10 mouse cellular contexts compared by ENCODE assay signal in the genomic region with DNA sequence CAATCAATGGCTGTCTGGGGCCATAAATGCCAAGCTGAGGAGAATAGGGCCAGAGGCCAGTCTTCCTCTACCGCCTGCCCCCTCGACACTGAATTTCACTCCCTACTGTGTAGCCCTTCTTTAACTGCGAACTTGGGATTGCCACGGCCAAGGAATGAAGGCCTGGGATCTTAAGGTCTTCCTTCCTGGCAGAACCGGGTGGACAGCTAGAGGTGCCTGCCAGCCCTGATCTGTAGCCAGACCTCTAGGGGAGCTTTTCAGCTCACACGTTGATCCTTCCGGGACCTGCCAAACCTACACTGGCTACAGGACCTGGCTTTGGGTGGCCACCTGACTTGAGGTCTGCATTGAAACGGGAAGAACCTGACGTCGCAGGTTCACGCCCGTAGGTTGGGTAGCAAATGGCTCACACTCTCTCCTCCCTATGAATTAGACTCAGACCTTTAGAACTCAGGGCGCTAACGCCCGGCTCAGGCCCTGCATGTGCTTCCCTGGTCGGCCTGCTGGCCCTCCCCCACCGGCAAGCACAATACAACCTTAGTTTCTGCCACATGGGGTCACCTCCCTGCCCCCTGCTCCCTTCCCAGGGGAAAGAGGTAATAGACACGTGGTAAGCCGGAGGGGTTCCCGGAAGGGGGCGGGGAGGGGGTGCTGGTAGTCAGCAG. TPM values are rescaled to one million over a fixed set of nuclear protein-coding genes. Genes with fewer than 3 reads are reported as not detected.
A peak's percentile ranks its signal among the peaks of the same experiment; 100 is the strongest.
DNase-seq lines count a peak whose midpoint lies in the region; ATAC-seq and TF ChIP-seq lines count a peak whose summit lies in the region.
"Had no signal": no experiment of that assay in that cellular context is flagged by ENCODE, and none has a peak within 500 bp of the region (broad histone marks: within the 10 kb centered on the region; RNA-seq: fewer than 3 reads in every experiment).

No protein-coding gene starts in this region.

- 3% methylated on average over 21 of the region's 21 CpGs for WGBS in heart, embryonic 15.5 days
- WGBS in hindbrain, postnatal 0 days = 5% methylated on average over 21 of the region's 21 CpGs
- WGBS in midbrain, postnatal 0 days = 7% methylated on average over 21 of the region's 21 CpGs

- TF ChIP-seq CTCF in hindbrain, postnatal 0 days (IDR thresholded peaks at IDR 0.05; ENCODE audit: low read depth) = no peak
- no peak for TF ChIP-seq CTCF in midbrain, postnatal 0 days (IDR thresholded peaks at IDR 0.05)

- peaks cover 50% of the 10 kb centered on the region for H3K27me3 ChIP-seq in heart, embryonic 15.5 days
- peaks cover 24% of the 10 kb centered on the region; the same call in 1 of the 2 replicates for H3K27me3 ChIP-seq in hindbrain, postnatal 0 days (ENCODE audit: insufficient read depth, low read length)
- peaks cover 18% of the 10 kb centered on the region for H3K27me3 ChIP-seq in midbrain, postnatal 0 days (ENCODE audit: insufficient read depth, low read length)

- no peak for ATAC-seq in heart, embryonic 15.5 days (replicated peaks; ENCODE audit: insufficient number of reproducible peaks, insufficient read depth, low FRiP score, low read depth)
- ATAC-seq in hindbrain, postnatal 0 days = no peak
- no peak for ATAC-seq in midbrain, postnatal 0 days (ENCODE audit: low FRiP score)

- H3K9me3 ChIP-seq in heart, embryonic 15.5 days (replicated peaks) = no peaks in the 10 kb centered on the region
- no peaks in the 10 kb centered on the region for H3K9me3 ChIP-seq in hindbrain, postnatal 0 days (ENCODE audit: low read length)
- H3K9me3 ChIP-seq in midbrain, postnatal 0 days (ENCODE audit: low read length) = no peaks in the 10 kb centered on the region

- no peak overlapping the region for H3K27ac ChIP-seq in heart, embryonic 15.5 days
- no peak overlapping the region for H3K27ac ChIP-seq in hindbrain, postnatal 0 days
- H3K27ac ChIP-seq in midbrain, postnatal 0 days (ENCODE audit: low read depth, low read length) = no peak overlapping the region

- no peak for DNase-seq in heart, postnatal 25 days (ENCODE audit: low spot score)
- DNase-seq in embryo, embryonic 9.5 days (ENCODE audit: extremely low spot score) = peak; percentile 80
- DNase-seq in hindbrain, postnatal 0 days (ENCODE audit: low spot score) = no peak
- DNase-seq in midbrain, postnatal 0 days (ENCODE audit: low spot score) = no peak
- DNase-seq in cerebellum, adult 9-10 months = no peak
- DNase-seq in adrenal gland, adult 18-20 months (ENCODE audit: low spot score in 2 of 2) = no peak
- no peak for DNase-seq in right cerebral cortex, postnatal 14 days

- no peak overlapping the region for H3K9ac ChIP-seq in heart, embryonic 15.5 days
- H3K9ac ChIP-seq in hindbrain, postnatal 0 days (replicated peaks; ENCODE audit: low read length) = no peak overlapping the region
- no peak overlapping the region for H3K9ac ChIP-seq in midbrain, postnatal 0 days (replicated peaks; ENCODE audit: low read length, poor library complexity, severe bottlenecking)

- peaks cover 24% of the 10 kb centered on the region for H3K4me1 ChIP-seq in heart, embryonic 15.5 days (replicated peaks)
- no peaks in the 10 kb centered on the region for H3K4me1 ChIP-seq in hindbrain, postnatal 0 days (ENCODE audit: insufficient read depth, low read length)
- peaks cover 8% of the 10 kb centered on the region for H3K4me1 ChIP-seq in midbrain, postnatal 0 days (ENCODE audit: insufficient read depth, low read length)

- peak overlapping the region; percentile 21; the same call in 1 of the 2 replicates for H3K4me3 ChIP-seq in heart, embryonic 15.5 days
- peak overlapping the region; percentile 32 for H3K4me3 ChIP-seq in hindbrain, postnatal 0 days (ENCODE audit: low read length)
- H3K4me3 ChIP-seq in midbrain, postnatal 0 days (ENCODE audit: low read depth, low read length) = peak overlapping the region; percentile 36
- H3K4me3 ChIP-seq: myocyte had no signal

- intact Hi-C loops in heart, postnatal 25 days (cut with DNase I) = no loop called here

- peak overlapping the region; percentile 47 for H3K4me2 ChIP-seq in heart, embryonic 15.5 days
- H3K4me2 ChIP-seq in hindbrain, postnatal 0 days (ENCODE audit: low read depth, low read length) = peak overlapping the region; percentile 55
- peak overlapping the region; percentile 70 for H3K4me2 ChIP-seq in midbrain, postnatal 0 days (ENCODE audit: low read depth, low read length, poor library complexity, severe bottlenecking)

- no peaks in the 10 kb centered on the region for H3K36me3 ChIP-seq in heart, embryonic 15.5 days
- H3K36me3 ChIP-seq in hindbrain, postnatal 0 days (ENCODE audit: insufficient read depth, low read length) = no peaks in the 10 kb centered on the region
- no peaks in the 10 kb centered on the region for H3K36me3 ChIP-seq in midbrain, postnatal 0 days (ENCODE audit: insufficient read depth, low read length)

RNA-seq across cellular contexts. Expression of gene Lin28a, which starts 1.3 kb away (rescaled TPM):
- 0.14 and 0.19 TPM in 2 replicates for polyA plus RNA-seq in heart, embryonic 15.5 days (2015; fragmentation: Nextera tagmentation; extraction: Ambion mirVana)
- not detected for total RNA-seq in heart, postnatal 25 days (2021)
- not detected in 2 replicates for total RNA-seq in hindbrain, postnatal 0 days (2014; rRNA removed)
- polyA plus RNA-seq in hindbrain, postnatal 0 days (2015; fragmentation: Nextera tagmentation; extraction: Ambion mirVana) = 0.05 TPM in 1 of 2 replicates, not detected in the other
- total RNA-seq in midbrain, postnatal 0 days (2014; rRNA removed) = 0.05 and 0.57 TPM in 2 replicates
- 0.04 and 0.13 TPM in 2 replicates for polyA plus RNA-seq in midbrain, postnatal 0 days (2015; fragmentation: Nextera tagmentation; extraction: Ambion mirVana)
- total RNA-seq in adrenal gland, adult 18-20 months (2021) = not detected

RNA-seq across cellular contexts. Expression of gene Dhdds, which starts 16.6 kb away (rescaled TPM):
- polyA plus RNA-seq in heart, embryonic 15.5 days (2015; fragmentation: Nextera tagmentation; extraction: Ambion mirVana) = 31.4 and 35.4 TPM in 2 replicates
- 10 to 100 TPM; 26.4 to 30.1 TPM for total RNA-seq in heart, postnatal 25 days (2021)
- 43.1 and 49.5 TPM in 2 replicates for total RNA-seq in hindbrain, postnatal 0 days (2014; rRNA removed)
- polyA plus RNA-seq in hindbrain, postnatal 0 days (2015; fragmentation: Nextera tagmentation; extraction: Ambion mirVana) = 41.5 and 41.8 TPM in 2 replicates
- total RNA-seq in midbrain, postnatal 0 days (2014; rRNA removed) = 45.6 and 46.2 TPM in 2 replicates
- 38.3 and 42.6 TPM in 2 replicates for polyA plus RNA-seq in midbrain, postnatal 0 days (2015; fragmentation: Nextera tagmentation; extraction: Ambion mirVana)
- 10 to 100 TPM; 39.1 to 46.2 TPM for total RNA-seq in adrenal gland, adult 18-20 months (2021)

RNA-seq across cellular contexts. Expression of gene Zfp683, which starts 36.3 kb away (rescaled TPM):
- not detected in 2 replicates for polyA plus RNA-seq in heart, embryonic 15.5 days (2015; fragmentation: Nextera tagmentation; extraction: Ambion mirVana)
- total RNA-seq in heart, postnatal 25 days (2021) = not detected
- total RNA-seq in hindbrain, postnatal 0 days (2014; rRNA removed) = not detected in 2 replicates
- polyA plus RNA-seq in hindbrain, postnatal 0 days (2015; fragmentation: Nextera tagmentation; extraction: Ambion mirVana) = not detected in 2 replicates
- total RNA-seq in midbrain, postnatal 0 days (2014; rRNA removed) = not detected in 2 replicates
- polyA plus RNA-seq in midbrain, postnatal 0 days (2015; fragmentation: Nextera tagmentation; extraction: Ambion mirVana) = not detected in 2 replicates
- under 1 TPM in 1 of 2 experiments, not detected in 1; 0.32 TPM for total RNA-seq in adrenal gland, adult 18-20 months (2021)
- total RNA-seq: CH12.LX had no signal
- polyA plus RNA-seq: myocyte had no signal

RNA-seq across cellular contexts. Expression of gene Crybg2, which starts 43.3 kb away (rescaled TPM):
- polyA plus RNA-seq in heart, embryonic 15.5 days (2015; fragmentation: Nextera tagmentation; extraction: Ambion mirVana) = 0.30 and 0.61 TPM in 2 replicates
- total RNA-seq in heart, postnatal 25 days (2021) = not detected
- total RNA-seq in hindbrain, postnatal 0 days (2014; rRNA removed) = 1.7 and 2.8 TPM in 2 replicates
- 5.9 and 6.7 TPM in 2 replicates for polyA plus RNA-seq in hindbrain, postnatal 0 days (2015; fragmentation: Nextera tagmentation; extraction: Ambion mirVana)
- total RNA-seq in midbrain, postnatal 0 days (2014; rRNA removed) = 4.2 and 4.5 TPM in 2 replicates
- 7.7 and 8.4 TPM in 2 replicates for polyA plus RNA-seq in midbrain, postnatal 0 days (2015; fragmentation: Nextera tagmentation; extraction: Ambion mirVana)
- total RNA-seq in adrenal gland, adult 18-20 months (2021) = under 1 TPM in 1 of 2 experiments, not detected in 1; 0.13 TPM

RNA-seq across cellular contexts. Expression of gene Hmgn2, which starts 48.9 kb away (rescaled TPM):
- 1,322 and 1,413 TPM in 2 replicates for polyA plus RNA-seq in heart, embryonic 15.5 days (2015; fragmentation: Nextera tagmentation; extraction: Ambion mirVana)
- 100 to 1,000 TPM; 104 to 120 TPM for total RNA-seq in heart, postnatal 25 days (2021)
- 195 and 225 TPM in 2 replicates for total RNA-seq in hindbrain, postnatal 0 days (2014; rRNA removed)
- polyA plus RNA-seq in hindbrain, postnatal 0 days (2015; fragmentation: Nextera tagmentation; extraction: Ambion mirVana) = 1,094 and 1,203 TPM in 2 replicates
- total RNA-seq in midbrain, postnatal 0 days (2014; rRNA removed) = 231 and 262 TPM in 2 replicates
- polyA plus RNA-seq in midbrain, postnatal 0 days (2015; fragmentation: Nextera tagmentation; extraction: Ambion mirVana) = 858 and 919 TPM in 2 replicates
- 100 to 1,000 TPM in 1 of 2 experiments, 10 to 100 TPM in 1; 79.3 to 181 TPM for total RNA-seq in adrenal gland, adult 18-20 months (2021)
